Mouse (Mus musculus): ENCODE measurements at regions not wholly inside any gene's neighbourhood (a gene's known extent, or its start where the extent isn't known, plus 50 kb on each side); places are given as distances from the start of the nearest gene placed in this dataset.

- TF ChIP-seq CTCF (IDR thresholded peaks at IDR 0.05; ENCODE audit: insufficient read depth, low read length) (no peak), POLR2A (IDR thresholded peaks at IDR 0.05; ENCODE audit: borderline replicate concordance, extremely low read depth, low read depth, low read length) (no peak)
Measured at GRCm38 (mm10) chr7:124610437-124610836, 627.8 kb downstream of the Hs3st4 start.
